Mouse (Mus musculus): ENCODE measurements around the gene Icam2. TPM values are rescaled to one million over a fixed set of nuclear protein-coding genes. Genes with fewer than 3 reads are reported as not detected.

Gene Icam2
- 32.8 and 34.5 TPM in 2 replicates for polyA plus RNA-seq (2012; rRNA removed)
- polyA plus RNA-seq (2014; fragmentation: Nextera tagmentation; extraction: Ambion mirVana): 42.9 and 46.4 TPM in 2 replicates

DNA sequence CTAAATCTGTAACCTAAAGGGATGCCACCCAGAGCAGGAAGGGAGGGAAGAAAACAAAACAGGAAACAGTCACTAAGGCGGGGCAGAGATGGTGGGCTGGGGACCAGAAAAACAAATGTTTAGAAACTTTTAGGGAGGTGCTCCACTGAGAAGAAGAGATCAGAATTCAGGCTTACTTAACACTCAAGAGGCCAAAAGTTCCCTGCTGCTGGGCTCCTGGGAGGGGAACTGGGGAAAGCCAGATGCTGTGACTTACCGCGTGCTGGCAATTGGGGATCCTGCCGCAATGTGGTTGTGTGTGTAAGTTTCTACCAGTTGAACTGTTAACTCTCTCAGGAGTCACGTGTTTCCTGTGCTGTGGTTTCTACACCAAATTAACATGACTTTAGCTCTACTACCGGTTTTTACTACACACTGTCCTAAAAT lies at the start of gene Icam2:
Gene Icam2, minus strand, starts transcription at position 285 of the 426 bp plus-strand sequence.
- no peak for ATAC-seq (ENCODE audit: low FRiP score, low read depth)
- no peak for DNase-seq (ENCODE audit: low spot score)
- H3K27ac ChIP-seq (replicated peaks; ENCODE audit: low read depth, low read length): no peak within 1 kb of the TSS
- peaks cover 8% of the 10 kb centered on the region; the same call in 1 of the 2 replicates for H3K4me1 ChIP-seq (ENCODE audit: control insufficient read depth, insufficient read depth, low read length)
- no peaks in the 10 kb centered on the region for H3K36me3 ChIP-seq (ENCODE audit: control insufficient read depth, insufficient read depth, low read length)
- H3K9ac ChIP-seq (ENCODE audit: low read depth, low read length, severe bottlenecking): no peak within 1 kb of the TSS
- H3K4me2 ChIP-seq (replicated peaks; ENCODE audit: low read depth, low read length, severe bottlenecking): no peak within 1 kb of the TSS
- H3K27me3 ChIP-seq (ENCODE audit: control insufficient read depth, insufficient read depth, low read length): no peaks in the 10 kb centered on the region
- no peak for TF ChIP-seq POLR2A (IDR thresholded peaks at IDR 0.05; ENCODE audit: borderline replicate concordance, extremely low read depth, insufficient read depth, insufficient read length)
- WGBS: 71% methylated on average over 6 of the region's 6 CpGs
- H3K9me3 ChIP-seq (ENCODE audit: control insufficient read depth, low read length): no peaks in the 10 kb centered on the region
- no peak within 1 kb of the TSS for H3K4me3 ChIP-seq (replicated peaks; ENCODE audit: low read length)

GRCm38 (mm10) chr11:106437543-106437942 lies 49.7 kb upstream of the Icam2 start:
- no peaks in the 10 kb centered on the region for H3K27me3 ChIP-seq (ENCODE audit: control insufficient read depth, insufficient read depth, low read length)
- H3K9me3 ChIP-seq (ENCODE audit: control insufficient read depth, low read length): no peaks in the 10 kb centered on the region
- H3K9ac ChIP-seq (ENCODE audit: low read depth, low read length, severe bottlenecking): no peak overlapping the region
- no peak overlapping the region for H3K4me2 ChIP-seq (replicated peaks; ENCODE audit: low read depth, low read length, severe bottlenecking)
- DNase-seq (ENCODE audit: low spot score) (no peak), ATAC-seq (ENCODE audit: low FRiP score, low read depth) (no peak)
- WGBS: 81% methylated on average over 2 of the region's 2 CpGs
- H3K36me3 ChIP-seq (ENCODE audit: control insufficient read depth, insufficient read depth, low read length): no peaks in the 10 kb centered on the region; the same call in 1 of the 2 replicates
- no peak overlapping the region for H3K27ac ChIP-seq (replicated peaks; ENCODE audit: low read depth, low read length)
- no peak for TF ChIP-seq POLR2A (IDR thresholded peaks at IDR 0.05; ENCODE audit: borderline replicate concordance, extremely low read depth, insufficient read depth, insufficient read length)
- no peak overlapping the region for H3K4me3 ChIP-seq (replicated peaks; ENCODE audit: low read length)
- H3K4me1 ChIP-seq (ENCODE audit: control insufficient read depth, insufficient read depth, low read length): no peaks in the 10 kb centered on the region

DNA sequence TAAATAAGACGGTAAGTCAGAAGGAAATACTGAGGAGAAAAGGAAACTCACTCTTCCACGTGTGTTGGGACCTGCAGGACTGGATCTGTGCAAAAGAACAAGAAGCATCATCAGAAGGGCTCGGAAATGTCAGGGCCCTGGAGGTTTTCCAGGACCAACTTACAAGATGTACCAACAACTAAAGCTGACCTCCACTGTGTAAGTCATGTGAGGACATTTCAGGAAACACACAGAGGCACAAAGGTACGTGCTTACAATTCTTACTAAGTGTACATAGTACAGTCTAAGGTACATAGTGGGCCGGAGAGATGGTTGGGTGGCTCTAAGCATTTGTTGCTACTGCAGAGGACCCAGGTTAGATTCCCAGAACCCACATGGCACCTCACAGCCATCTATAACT lies 49.2 kb upstream of the Icam2 start:
- no peak overlapping the region for H3K9ac ChIP-seq (ENCODE audit: low read depth, low read length, severe bottlenecking)
- H3K4me1 ChIP-seq (ENCODE audit: control insufficient read depth, insufficient read depth, low read length): no peaks in the 10 kb centered on the region
- H3K4me3 ChIP-seq (replicated peaks; ENCODE audit: low read length): no peak overlapping the region
- no peaks in the 10 kb centered on the region for H3K9me3 ChIP-seq (ENCODE audit: control insufficient read depth, low read length)
- DNase-seq (ENCODE audit: low spot score): no peak
- 92% methylated on average over 5 of the region's 5 CpGs for WGBS
- H3K36me3 ChIP-seq (ENCODE audit: control insufficient read depth, insufficient read depth, low read length): no peaks in the 10 kb centered on the region; the same call in 1 of the 2 replicates
- H3K27me3 ChIP-seq (ENCODE audit: control insufficient read depth, insufficient read depth, low read length): no peaks in the 10 kb centered on the region
- ATAC-seq (ENCODE audit: low FRiP score, low read depth): no peak
- no peak overlapping the region for H3K4me2 ChIP-seq (replicated peaks; ENCODE audit: low read depth, low read length, severe bottlenecking)
- no peak overlapping the region for H3K27ac ChIP-seq (replicated peaks; ENCODE audit: low read depth, low read length)
- no peak for TF ChIP-seq POLR2A (IDR thresholded peaks at IDR 0.05; ENCODE audit: borderline replicate concordance, extremely low read depth, insufficient read depth, insufficient read length)

- Histone ChIP-seq H3K27me3 (ENCODE audit: control insufficient read depth, insufficient read depth, low read length) (no peaks in the 10 kb centered on the region), H3K4me2 (replicated peaks; ENCODE audit: low read depth, low read length, severe bottlenecking) (no peak overlapping the region)
- WGBS: 91% methylated on average over 5 of the region's 5 CpGs
Observed at GRCm38 (mm10) chr11:106430392-106430791, 42.5 kb upstream of the Icam2 start.

DNA sequence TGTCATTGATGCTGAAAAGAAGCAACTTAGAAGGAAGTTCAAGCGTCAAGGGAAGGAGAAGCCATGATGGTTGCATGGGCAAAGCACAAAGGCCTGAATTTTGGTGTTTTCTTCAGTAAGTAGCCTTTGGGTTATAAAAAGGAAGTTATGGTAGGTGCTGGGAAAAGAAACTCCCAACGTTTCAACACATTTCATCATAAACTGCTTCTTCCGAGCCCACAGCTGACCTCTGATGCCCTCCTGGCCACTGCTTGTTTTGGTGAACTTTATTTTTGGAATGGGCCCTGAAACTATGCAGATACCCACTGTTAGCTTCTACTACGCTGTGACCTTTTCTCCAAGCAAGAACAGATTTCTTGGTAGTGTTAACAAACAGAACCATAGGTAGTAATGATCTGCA lies 41.8 kb upstream of the Icam2 start:
- TF ChIP-seq POLR2A (IDR thresholded peaks at IDR 0.05; ENCODE audit: borderline replicate concordance, extremely low read depth, insufficient read depth, insufficient read length): no peak
- Histone ChIP-seq H3K27me3 (ENCODE audit: control insufficient read depth, insufficient read depth, low read length) (no peaks in the 10 kb centered on the region), H3K27ac (replicated peaks; ENCODE audit: low read depth, low read length) (no peak overlapping the region), H3K4me3 (replicated peaks; ENCODE audit: low read length) (no peak overlapping the region), H3K9ac (ENCODE audit: low read depth, low read length, severe bottlenecking) (no peak overlapping the region), H3K9me3 (ENCODE audit: control insufficient read depth, low read length) (no peaks in the 10 kb centered on the region), H3K4me2 (replicated peaks; ENCODE audit: low read depth, low read length, severe bottlenecking) (no peak overlapping the region), H3K4me1 (ENCODE audit: control insufficient read depth, insufficient read depth, low read length) (no peaks in the 10 kb centered on the region), H3K36me3 (ENCODE audit: control insufficient read depth, insufficient read depth, low read length) (no peaks in the 10 kb centered on the region; the same call in 1 of the 2 replicates)
- 78% methylated on average over 4 of the region's 4 CpGs for WGBS
- DNase-seq (ENCODE audit: low spot score) (no peak), ATAC-seq (ENCODE audit: low FRiP score, low read depth) (no peak)

More at GRCm38 (mm10) chr11:106430392-106430791, 42.5 kb upstream of the Icam2 start:
- no peaks in the 10 kb centered on the region for H3K9me3 ChIP-seq (ENCODE audit: control insufficient read depth, low read length)
- no peak for TF ChIP-seq POLR2A (IDR thresholded peaks at IDR 0.05; ENCODE audit: borderline replicate concordance, extremely low read depth, insufficient read depth, insufficient read length)
- no peak overlapping the region for H3K27ac ChIP-seq (replicated peaks; ENCODE audit: low read depth, low read length)
- H3K9ac ChIP-seq (ENCODE audit: low read depth, low read length, severe bottlenecking): no peak overlapping the region
- no peak overlapping the region for H3K4me3 ChIP-seq (replicated peaks; ENCODE audit: low read length)
- ATAC-seq (ENCODE audit: low FRiP score, low read depth) (no peak), DNase-seq (ENCODE audit: low spot score) (no peak)
- no peaks in the 10 kb centered on the region; the same call in 1 of the 2 replicates for H3K36me3 ChIP-seq (ENCODE audit: control insufficient read depth, insufficient read depth, low read length)
- H3K4me1 ChIP-seq (ENCODE audit: control insufficient read depth, insufficient read depth, low read length): no peaks in the 10 kb centered on the region
